In the genomic region with DNA sequence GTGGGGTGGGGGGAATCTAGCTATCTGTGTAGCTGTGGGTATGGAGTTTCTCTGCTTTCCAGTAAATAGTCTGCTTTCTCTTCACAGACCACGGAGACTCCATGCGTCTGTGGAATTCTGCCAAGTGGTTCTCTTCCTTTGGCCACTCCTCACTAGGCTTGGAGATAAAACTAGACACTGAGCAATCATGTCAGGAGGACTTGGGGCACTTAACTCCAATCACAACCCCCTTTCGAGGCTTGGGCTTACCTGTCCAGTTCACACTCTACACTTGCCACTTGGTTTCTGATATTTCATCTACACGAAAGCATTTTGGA, we compare ENCODE assay signal across 11 mouse cellular contexts.
A peak's percentile ranks its signal among the peaks of the same experiment; 100 is the strongest.
DNase-seq lines count a peak whose midpoint lies in the region; ATAC-seq lines count a peak whose summit lies in the region.
"Had no signal": no experiment of that assay in that cellular context is flagged by ENCODE, and none has a peak within 500 bp of the region (broad histone marks: within the 10 kb centered on the region; RNA-seq: fewer than 3 reads in every experiment).

No protein-coding gene starts in this region.

- H3K4me2 ChIP-seq in heart, embryonic 13.5 days = peak overlapping the region; percentile 58
- peak overlapping the region; percentile 50 for H3K4me2 ChIP-seq in lung, embryonic 15.5 days
- H3K4me2 ChIP-seq: liver, embryonic 11.5 days had no signal

- no peak for ATAC-seq in heart, embryonic 13.5 days (ENCODE audit: extremely low read depth, insufficient number of reproducible peaks, low FRiP score, low TSS enrichment)
- ATAC-seq in lung, embryonic 15.5 days (ENCODE audit: borderline replicate concordance, extremely low read depth, low FRiP score, low TSS enrichment) = peak; percentile 40; the same call in 1 of the 2 replicates

- H3K9me3 ChIP-seq in heart, embryonic 13.5 days = no peaks in the 10 kb centered on the region
- no peaks in the 10 kb centered on the region for H3K9me3 ChIP-seq in lung, embryonic 15.5 days

- H3K4me1 ChIP-seq in heart, embryonic 13.5 days = peaks cover 19% of the 10 kb centered on the region
- H3K4me1 ChIP-seq in lung, embryonic 15.5 days = peaks cover 5% of the 10 kb centered on the region; the same call in 1 of the 2 replicates
- H3K4me1 ChIP-seq: megakaryocyte, embryonic 14.5 days had no signal

- H3K27me3 ChIP-seq in heart, embryonic 13.5 days (replicated peaks) = 0 out of 2 replicates have a peak, but pooled peaks cover 10% of the 10 kb centered on the region
- H3K27me3 ChIP-seq in lung, embryonic 15.5 days = no peaks in the 10 kb centered on the region
- H3K27me3 ChIP-seq: megakaryocyte, embryonic 14.5 days had no signal

- no peaks in the 10 kb centered on the region for H3K36me3 ChIP-seq in heart, embryonic 13.5 days
- H3K36me3 ChIP-seq in lung, embryonic 15.5 days = no peaks in the 10 kb centered on the region

- peak overlapping the region; percentile 48; the same call in 1 of the 2 replicates for H3K27ac ChIP-seq in heart, embryonic 13.5 days (replicated peaks)
- H3K27ac ChIP-seq in lung, embryonic 15.5 days = no peak overlapping the region

- peak overlapping the region; percentile 29 for H3K4me3 ChIP-seq in heart, embryonic 13.5 days
- H3K4me3 ChIP-seq in lung, embryonic 15.5 days = peak overlapping the region; percentile 18; the same call in 1 of the 2 replicates
- H3K4me3 ChIP-seq: megakaryocyte, embryonic 14.5 days had no signal

- peak; percentile 12 for DNase-seq in adrenal gland, adult 2 months
- no peak for DNase-seq in adrenal gland, postnatal 25 days
- DNase-seq in heart, adult 11 months = no peak
- no peak for DNase-seq in lung, postnatal 25 days (ENCODE audit: low spot score)
- DNase-seq in lung, postnatal 36 days = peak; percentile 15
- DNase-seq in frontal cortex, adult 2 months (ENCODE audit: extremely low spot score in 1 of 2, low spot score in 1 of 2) = no peak
- DNase-seq: kidney, adult 9 months had no signal

- WGBS in heart, embryonic 13.5 days = 28% methylated on average over 4 of the region's 4 CpGs
- 22% methylated on average over 4 of the region's 4 CpGs for WGBS in lung, embryonic 15.5 days

- H3K9ac ChIP-seq in heart, embryonic 13.5 days = peak overlapping the region; percentile 47
- no peak overlapping the region for H3K9ac ChIP-seq in lung, embryonic 15.5 days

Comparison
In these comparisons a context has a peak if more than half of its experiments do, and no peak if none do; other contexts are left out.
1. DNase-seq: peak in adrenal gland, adult 2 months (single experiment) and lung, postnatal 36 days (single experiment); none in adrenal gland, postnatal 25 days (single experiment), heart, adult 11 months (single experiment), lung, postnatal 25 days (single experiment) and frontal cortex, adult 2 months (0 of 2).